Mouse (Mus musculus) stomach, embryonic 15.5 days (tissue): Measurements from ENCODE around the gene Slc2a6. TPM values are rescaled to one million over a fixed set of nuclear protein-coding genes. Genes with fewer than 3 reads are reported as not detected.

Experiments
- ATAC-seq: fragments of 200-750 bp; cut with Nextera tagmentation; 2 replicates; pipeline ENCODE4 v1.8.0; 2017; ENCODE audit warnings: low read depth, moderate number of reproducible peaks, moderate TSS enrichment; ENCODE audit not compliant: insufficient read depth, low FRiP score
- H3K27ac ChIP-seq: fragments of 300-500 bp; sonication (generic); 2 replicates; pipeline ENCODE4 v1.5.1; 2015; ENCODE audit warnings: mild to moderate bottlenecking, inconsistent platforms
- H3K27me3 ChIP-seq: fragments of 300-500 bp; sonication (generic); replicated peaks from 2 replicates; pipeline ENCODE4 v1.6.1; 2015; ENCODE audit warnings: inconsistent platforms
- H3K36me3 ChIP-seq: fragments of 300-500 bp; sonication (generic); 2 replicates; pipeline ENCODE4 v1.6.1; 2015; ENCODE audit warnings: inconsistent platforms
- H3K4me1 ChIP-seq: fragments of 300-500 bp; sonication (generic); 2 replicates; pipeline ENCODE4 v1.6.1; 2015; ENCODE audit warnings: inconsistent platforms
- H3K4me2 ChIP-seq: fragments of 300-500 bp; sonication (generic); 2 replicates; pipeline ENCODE4 v1.6.1; 2015; ENCODE audit warnings: mild to moderate bottlenecking, inconsistent platforms
- H3K4me3 ChIP-seq: fragments of 300-500 bp; sonication (generic); replicated peaks from 2 replicates; pipeline ENCODE4 v1.5.1; 2015; ENCODE audit warnings: inconsistent platforms
- H3K9ac ChIP-seq: fragments of 300-500 bp; sonication (generic); 2 replicates; pipeline ENCODE4 v1.6.1; 2015; ENCODE audit warnings: inconsistent platforms
- H3K9me3 ChIP-seq: fragments of 300-500 bp; sonication (generic); 2 replicates; pipeline ENCODE4 v1.6.1; 2016; ENCODE audit warnings: inconsistent platforms
- WGBS: fragments of 180-500 bp; shearing (Covaris S2); methylation state at CpG from one replicate; pipeline ENCODE4 v1.1.7; 2015; 5-methylcytosine and 5-hydroxymethylcytosine counted together
- polyA plus RNA-seq: library from polyadenylated mRNA; unstranded; fragments of >200 nt; fragmentation: Nextera tagmentation; extraction: Ambion mirVana; gene quantifications from 2 replicates; pipeline ENCODE4 v1.2.1, GENCODE M21; 2015

Gene Slc2a6
- polyA plus RNA-seq, 1 experiment from 2014 or later = 1.3 TPM

- WGBS = 65% methylated on average over 4 of the region's 4 CpGs
- H3K27ac ChIP-seq = no peak overlapping the region
- no peak overlapping the region for H3K9ac ChIP-seq
- no peak for ATAC-seq
- no peaks in the 10 kb centered on the region for H3K36me3 ChIP-seq
- peak overlapping the region; percentile 22; the same call in 1 of the 2 replicates for H3K4me3 ChIP-seq
- H3K4me1 ChIP-seq = 0 out of 2 replicates have a peak, but pooled peaks cover 5% of the 10 kb centered on the region
- peak overlapping the region; percentile 58 for H3K4me2 ChIP-seq
- H3K9me3 ChIP-seq = no peaks in the 10 kb centered on the region
- H3K27me3 ChIP-seq = 0 out of 2 replicates have a peak, but pooled peaks cover 8% of the 10 kb centered on the region
Measured at GRCm38 (mm10) chr2:27028437-27029015, 728 bp upstream of the Slc2a6 start.

- ATAC-seq = no peak
- no peak overlapping the region for H3K4me3 ChIP-seq
- H3K9me3 ChIP-seq = no peaks in the 10 kb centered on the region
- no peak overlapping the region for H3K9ac ChIP-seq
- no peaks in the 10 kb centered on the region for H3K36me3 ChIP-seq
- H3K4me1 ChIP-seq = 0 out of 2 replicates have a peak, but pooled peaks cover 5% of the 10 kb centered on the region
- 0 out of 2 replicates have a peak overlapping the region, but pooled peaks have one; percentile 58 for H3K4me2 ChIP-seq
- 0 out of 2 replicates have a peak, but pooled peaks cover 8% of the 10 kb centered on the region for H3K27me3 ChIP-seq
- WGBS = 70% methylated on average over 10 of the region's 10 CpGs
- no peak overlapping the region for H3K27ac ChIP-seq
Measured at GRCm38 (mm10) chr2:27026857-27027617, 761 bp downstream of the Slc2a6 start.

GRCm38 (mm10) chr2:27026332-27026731 lies 1.5 kb downstream of the Slc2a6 start:
- no peak overlapping the region for H3K4me2 ChIP-seq
- 0 out of 2 replicates have a peak, but pooled peaks cover 5% of the 10 kb centered on the region for H3K4me1 ChIP-seq
- H3K9ac ChIP-seq = no peak overlapping the region
- no peaks in the 10 kb centered on the region for H3K9me3 ChIP-seq
- 90% methylated on average over 3 of the region's 3 CpGs for whole genome bisulfite sequencing
- no peak for ATAC-seq
- no peak overlapping the region for H3K4me3 ChIP-seq
- 0 out of 2 replicates have a peak, but pooled peaks cover 8% of the 10 kb centered on the region for H3K27me3 ChIP-seq
- H3K27ac ChIP-seq = no peak overlapping the region
- H3K36me3 ChIP-seq = no peaks in the 10 kb centered on the region

- 83% methylated on average over 3 of the region's 3 CpGs for WGBS
- no peak for ATAC-seq
Measured at GRCm38 (mm10) chr2:27025545-27025944, 2.3 kb downstream of the Slc2a6 start.

DNA sequence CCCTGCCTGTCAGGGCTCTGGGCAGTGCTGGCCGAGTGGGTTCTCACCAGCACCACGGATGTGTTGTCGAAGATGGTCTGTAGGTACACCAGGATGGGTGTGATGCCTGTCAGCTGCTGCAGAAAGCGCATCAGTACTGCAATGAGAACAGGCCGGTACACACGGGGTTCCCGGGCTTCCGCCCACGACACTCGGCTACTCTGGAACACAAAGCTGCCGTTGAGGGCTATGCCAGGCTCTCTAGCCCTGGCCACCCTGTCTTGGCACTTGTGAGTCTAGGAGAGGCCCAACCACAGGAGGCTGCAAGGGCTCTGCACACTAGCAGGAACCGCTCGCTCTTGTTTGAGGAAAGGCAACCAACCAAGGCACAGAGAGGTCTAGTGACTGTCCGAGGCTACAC lies 3.7 kb downstream of the Slc2a6 start:
- Histone ChIP-seq H3K27ac (no peak overlapping the region), H3K36me3 (peaks cover 3% of the 10 kb centered on the region), H3K27me3 (0 out of 2 replicates have a peak, but pooled peaks cover 8% of the 10 kb centered on the region), H3K4me2 (no peak overlapping the region), H3K9me3 (no peaks in the 10 kb centered on the region), H3K4me1 (0 out of 2 replicates have a peak, but pooled peaks cover 5% of the 10 kb centered on the region), H3K9ac (no peak overlapping the region), H3K4me3 (no peak overlapping the region)
- no peak for ATAC-seq
- WGBS = 77% methylated on average over 14 of the region's 14 CpGs

More at GRCm38 (mm10) chr2:27025545-27025944, 2.3 kb downstream of the Slc2a6 start:
- Histone ChIP-seq H3K4me2 (no peak overlapping the region), H3K27me3 (0 out of 2 replicates have a peak, but pooled peaks cover 8% of the 10 kb centered on the region), H3K9ac (no peak overlapping the region), H3K4me1 (0 out of 2 replicates have a peak, but pooled peaks cover 5% of the 10 kb centered on the region), H3K36me3 (no peaks in the 10 kb centered on the region), H3K9me3 (no peaks in the 10 kb centered on the region), H3K27ac (no peak overlapping the region), H3K4me3 (no peak overlapping the region)

DNA sequence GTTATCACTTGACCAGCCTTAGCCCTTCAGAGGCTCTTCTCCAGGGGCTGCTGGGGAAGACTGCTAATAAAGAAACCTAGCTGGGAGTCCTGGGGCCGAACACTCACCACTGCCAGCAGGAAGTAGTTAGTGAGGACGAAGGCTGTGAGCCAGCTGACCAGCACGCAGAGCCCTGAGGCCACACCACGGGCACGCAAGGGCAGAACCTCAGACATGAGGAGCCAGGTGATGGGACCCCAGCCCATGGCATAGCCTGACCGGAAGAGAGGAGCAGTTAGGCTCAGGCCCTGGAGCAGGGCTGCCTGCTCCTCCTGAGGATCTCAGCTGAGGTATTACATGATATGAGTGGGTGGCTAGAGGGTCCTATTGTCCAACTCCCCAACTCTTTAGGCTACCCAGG lies 5.2 kb downstream of the Slc2a6 start:
- Histone ChIP-seq H3K9me3 (no peaks in the 10 kb centered on the region), H3K36me3 (peaks cover 15% of the 10 kb centered on the region), H3K27me3 (0 out of 2 replicates have a peak, but pooled peaks cover 8% of the 10 kb centered on the region), H3K4me1 (no peaks in the 10 kb centered on the region), H3K4me3 (no peak overlapping the region), H3K27ac (no peak overlapping the region), H3K9ac (no peak overlapping the region), H3K4me2 (no peak overlapping the region)
- WGBS = 78% methylated on average over 6 of the region's 6 CpGs
- ATAC-seq = no peak

DNA sequence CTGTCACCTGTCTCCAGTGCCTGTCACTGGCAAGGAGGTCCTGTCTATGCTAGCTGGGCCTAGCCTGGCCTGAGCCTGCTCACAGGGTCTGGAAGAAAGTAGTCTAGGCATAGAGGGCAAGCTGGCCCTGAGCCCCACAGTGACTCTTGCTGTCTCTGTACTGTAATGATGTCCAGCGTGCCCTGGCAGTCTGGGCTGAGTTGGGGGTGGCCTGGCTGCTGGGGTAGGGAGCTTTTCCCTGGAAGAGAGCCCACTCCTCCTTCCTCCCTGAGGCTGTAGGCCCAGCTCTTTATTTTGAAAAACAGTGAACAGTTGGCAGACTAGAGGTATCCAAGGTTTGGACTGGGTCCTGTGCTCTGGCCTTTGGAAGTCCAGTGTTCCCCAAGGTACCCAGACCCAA lies 6.7 kb downstream of the Slc2a6 start:
- Histone ChIP-seq H3K9ac (no peak overlapping the region), H3K4me1 (no peaks in the 10 kb centered on the region), H3K27me3 (0 out of 2 replicates have a peak, but pooled peaks cover 6% of the 10 kb centered on the region), H3K9me3 (no peaks in the 10 kb centered on the region), H3K36me3 (peaks cover 18% of the 10 kb centered on the region), H3K27ac (no peak overlapping the region), H3K4me3 (no peak overlapping the region), H3K4me2 (no peak overlapping the region)
- ATAC-seq = no peak
- 84% methylated on average over 1 of the region's 1 CpGs for WGBS

GRCm38 (mm10) chr2:27019530-27019929 lies 8.3 kb downstream of the Slc2a6 start:
- H3K27me3 ChIP-seq = no peaks in the 10 kb centered on the region
- 88% methylated on average over 2 of the region's 2 CpGs for WGBS

DNA sequence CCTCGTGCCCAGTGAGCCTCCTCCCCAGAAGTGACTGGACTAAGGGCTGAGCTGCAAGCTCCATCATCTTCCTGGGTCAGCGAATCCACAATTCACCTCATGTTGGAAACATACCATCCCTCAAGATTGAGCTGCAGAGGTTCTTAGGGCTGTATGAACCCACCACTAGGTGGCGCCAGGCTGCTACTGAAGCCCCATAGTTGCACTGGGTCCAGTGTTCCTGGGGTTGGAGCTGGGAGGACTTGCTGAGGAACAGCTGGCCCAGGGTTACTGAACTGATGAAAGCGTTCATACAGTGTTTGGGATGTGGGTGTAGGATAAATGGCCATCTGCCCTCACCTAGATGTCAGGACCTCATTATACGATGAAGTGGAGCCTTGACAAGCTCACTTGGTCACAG lies 10.0 kb downstream of the Slc2a6 start:
- Histone ChIP-seq H3K27me3 (no peaks in the 10 kb centered on the region), H3K4me2 (no peak overlapping the region), H3K9me3 (no peaks in the 10 kb centered on the region), H3K27ac (no peak overlapping the region), H3K4me1 (no peaks in the 10 kb centered on the region), H3K4me3 (no peak overlapping the region), H3K9ac (no peak overlapping the region), H3K36me3 (peaks cover 40% of the 10 kb centered on the region)
- ATAC-seq = no peak
- 54% methylated on average over 5 of the region's 5 CpGs for WGBS

More at GRCm38 (mm10) chr2:27019530-27019929, 8.3 kb downstream of the Slc2a6 start:
- Histone ChIP-seq H3K9ac (no peak overlapping the region), H3K4me1 (no peaks in the 10 kb centered on the region), H3K4me3 (no peak overlapping the region), H3K9me3 (no peaks in the 10 kb centered on the region), H3K36me3 (peaks cover 30% of the 10 kb centered on the region), H3K27ac (no peak overlapping the region), H3K4me2 (no peak overlapping the region)
- ATAC-seq = no peak

GRCm38 (mm10) chr2:27009714-27010244 lies 18.0 kb downstream of the Slc2a6 start, which contains the start of gene Cacfd1:
Gene Cacfd1 (plus strand): TSS chr2:27009926.
- H3K4me1 ChIP-seq = peaks cover 20% of the 10 kb centered on the region
- H3K27ac ChIP-seq = peak within 1 kb of the TSS; percentile 89
- H3K36me3 ChIP-seq = peaks cover 13% of the 10 kb centered on the region
- H3K9me3 ChIP-seq = no peaks in the 10 kb centered on the region
- H3K4me3 ChIP-seq = peak within 1 kb of the TSS; percentile 91
- H3K9ac ChIP-seq = peak within 1 kb of the TSS; percentile 96
- under 1% methylated on average over 43 of the region's 43 CpGs for WGBS
- peak within 1 kb of the TSS; percentile 56 for H3K4me2 ChIP-seq
- peak; percentile 97 for ATAC-seq
- no peaks in the 10 kb centered on the region for H3K27me3 ChIP-seq

DNA sequence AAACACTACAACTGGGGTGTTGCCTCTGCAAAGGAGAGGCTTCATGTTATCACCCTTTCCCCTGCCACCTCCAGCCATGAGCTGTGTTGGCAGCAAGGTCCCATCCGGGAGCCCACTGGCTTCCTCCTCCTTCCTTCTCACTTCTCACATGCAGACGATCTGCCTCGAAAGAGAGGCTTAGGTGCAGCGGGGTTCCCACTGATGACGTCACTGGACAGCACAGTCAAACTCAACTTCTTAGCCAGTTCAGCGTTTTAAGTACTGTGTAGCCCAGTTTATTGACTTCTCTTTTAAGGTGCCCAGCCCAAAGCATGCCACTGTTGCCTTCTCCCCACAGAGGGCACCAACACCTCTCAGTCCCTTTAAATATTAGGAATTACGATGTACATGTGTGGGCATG lies 20.1 kb downstream of the Slc2a6 start:
- no peaks in the 10 kb centered on the region for H3K9me3 ChIP-seq
- no peaks in the 10 kb centered on the region for H3K36me3 ChIP-seq
- H3K9ac ChIP-seq = no peak overlapping the region
- H3K27ac ChIP-seq = no peak overlapping the region
- WGBS = 64% methylated on average over 7 of the region's 7 CpGs
- peaks cover 20% of the 10 kb centered on the region for H3K4me1 ChIP-seq
- H3K4me2 ChIP-seq = no peak overlapping the region
- H3K4me3 ChIP-seq = no peak overlapping the region
- H3K27me3 ChIP-seq = no peaks in the 10 kb centered on the region
- ATAC-seq = no peak

DNA sequence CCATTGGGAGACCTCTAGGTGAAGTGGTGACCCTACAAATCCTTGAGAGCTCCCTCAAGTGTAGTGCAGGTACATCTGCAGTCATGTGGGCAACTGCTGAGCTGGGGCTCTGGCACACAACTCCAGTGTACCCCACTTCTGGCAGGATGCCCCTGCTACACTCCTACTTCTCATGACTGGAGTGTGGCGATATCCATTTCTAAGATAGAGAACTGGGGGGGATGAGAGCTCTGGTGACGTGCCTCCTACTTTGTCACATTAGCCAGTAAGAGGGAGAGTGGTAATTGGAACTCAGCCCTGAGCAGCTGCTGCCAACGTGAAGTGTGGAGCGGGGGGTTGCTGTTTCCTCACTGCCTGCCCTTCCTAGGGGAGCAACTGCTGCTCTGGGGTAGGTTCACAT lies 21.5 kb downstream of the Slc2a6 start:
- H3K4me3 ChIP-seq = no peak overlapping the region
- H3K4me1 ChIP-seq = peaks cover 13% of the 10 kb centered on the region
- H3K4me2 ChIP-seq = no peak overlapping the region
- H3K9me3 ChIP-seq = no peaks in the 10 kb centered on the region
- H3K27me3 ChIP-seq = no peaks in the 10 kb centered on the region
- H3K9ac ChIP-seq = no peak overlapping the region
- H3K36me3 ChIP-seq = no peaks in the 10 kb centered on the region
- H3K27ac ChIP-seq = no peak overlapping the region
- ATAC-seq = no peak
- 61% methylated on average over 4 of the region's 4 CpGs for WGBS
